Mouse (Mus musculus) left cerebral cortex, adult 2 months (tissue): ENCODE measurements around the gene Borcs6. TPM values are rescaled to one million over a fixed set of nuclear protein-coding genes. Genes with fewer than 3 reads are reported as not detected.

ENCODE experiments used
- DNase-seq, 2 experiments: peaks; one replicate each; pipeline ENCODE4 v3.0.0; 2021 to 2022; ENCODE audit warnings: low spot score in 2 of 2, mixed read lengths in 1 of 2; ENCODE audit errors: extremely low spot score in 1 of 2
- H3K27ac ChIP-seq: fragments of 200-600 bp; 2 replicates; pipeline ENCODE4 v1.8.1; 2022
- H3K4me3 ChIP-seq: fragments of 200-600 bp; 2 replicates; pipeline ENCODE4 v1.8.1; 2022
- CTCF ChIP-seq: fragments of 200-600 bp; IDR thresholded peaks from 2 replicates; pipeline ENCODE4 v1.8.1; 2022; ENCODE audit warnings: antibody characterized with exemption, mild to moderate bottlenecking, moderate library complexity
- intact Hi-C: fragments of 180-260 bp; cut with DNase I; formaldehyde crosslinking; loops from one replicate; pipeline ENCODE4 v1.15.1; 2025
- total RNA-seq, 2 experiments: library from RNA; stranded (reverse); gene quantifications; 2 replicates each; pipeline ENCODE4 v1.2.3; 2021

Borcs6 gene
- total RNA-seq, 2 experiments from 2014 or later: 31.1 to 33.8 TPM

- intact Hi-C loops: no loop called here
- Histone ChIP-seq H3K4me3 (no peak overlapping the region; the same call in 1 of the 2 replicates), H3K27ac (peak overlapping the region; percentile 90)
- TF ChIP-seq CTCF: no peak
- no peak for DNase-seq
Observed at GRCm38 (mm10) chr11:69035411-69035810, 24.1 kb upstream of the Borcs6 start.

DNA sequence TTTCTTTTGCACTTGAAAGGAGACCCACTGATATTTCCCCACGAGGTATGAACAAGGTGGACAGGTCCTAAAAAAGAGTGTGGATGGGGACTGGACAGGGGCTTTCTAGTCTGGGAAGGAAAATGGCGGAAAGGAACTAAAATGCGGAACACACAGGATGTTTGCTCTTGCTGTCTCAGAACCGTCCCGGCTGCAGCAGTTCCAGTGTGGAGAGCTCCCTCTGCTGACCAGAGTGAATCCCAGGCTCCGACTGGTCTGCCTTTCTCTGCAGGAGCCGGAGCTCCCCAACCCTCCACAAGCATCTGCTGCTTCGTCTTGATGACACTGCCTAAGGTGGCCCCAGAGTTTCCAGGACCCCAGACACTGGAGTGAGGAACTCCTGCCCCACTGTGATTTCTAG, 23.7 kb upstream of the Borcs6 start:
- H3K4me3 ChIP-seq: peak overlapping the region; percentile 84
- DNase-seq: peak; percentile 88
- H3K27ac ChIP-seq: peak overlapping the region; percentile 90
- intact Hi-C loops: loop anchor here (2.0 kb wide), 2 partner anchors 19 to 131 kb away; no protein-coding TSS in a partner anchor
- TF ChIP-seq CTCF: peak; percentile 93

GRCm38 (mm10) chr11:69036486-69037230, 22.9 kb upstream of the Borcs6 start:
- peak; percentile 88 to 94 for DNase-seq
- no peak for TF ChIP-seq CTCF
- intact Hi-C loops: loop anchor here (2.0 kb wide), 2 partner anchors 20 to 132 kb away; no protein-coding TSS in a partner anchor
- peak overlapping the region; percentile 90 for H3K27ac ChIP-seq
- H3K4me3 ChIP-seq: peak overlapping the region; percentile 84

DNA sequence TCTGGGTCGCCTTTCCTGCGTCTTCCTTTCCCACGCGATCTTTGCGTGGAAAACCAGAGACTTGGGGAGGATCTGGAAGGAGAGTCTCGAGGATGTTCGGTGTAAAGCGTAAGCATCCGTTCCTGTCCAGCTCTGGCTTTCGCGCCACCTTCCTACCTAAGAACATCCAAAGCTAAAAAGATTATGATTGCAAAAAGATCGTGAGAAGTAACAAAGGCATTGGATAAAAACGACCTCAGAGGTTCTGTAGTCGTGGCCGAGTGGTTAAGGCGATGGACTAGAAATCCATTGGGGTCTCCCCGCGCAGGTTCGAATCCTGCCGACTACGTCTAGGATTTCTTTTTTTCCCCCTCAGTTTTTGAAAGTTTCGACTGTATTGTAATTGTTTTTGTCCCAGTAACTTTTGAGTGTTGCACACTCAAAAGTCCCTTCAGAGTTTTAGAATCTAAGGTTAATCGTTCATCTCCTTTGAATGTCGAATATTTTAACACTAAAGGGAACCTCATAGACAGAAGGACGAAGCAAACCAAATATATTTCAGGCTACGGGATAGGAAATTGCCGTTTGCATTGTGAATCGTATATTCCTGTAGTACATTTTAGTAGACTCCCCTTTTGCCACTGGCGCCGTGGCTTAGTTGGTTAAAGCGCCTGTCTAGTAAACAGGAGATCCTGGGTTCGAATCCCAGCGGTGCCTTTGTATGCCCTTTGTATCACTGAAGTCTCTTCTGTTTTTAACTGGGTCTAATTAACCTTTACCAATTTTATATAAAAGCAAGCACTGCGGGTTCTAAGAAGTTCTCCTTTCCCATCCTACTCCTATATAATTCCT, 22.1 kb upstream of the Borcs6 start:
- peak; percentile 88 to 90 for DNase-seq
- intact Hi-C loops: loop anchor here (2.0 kb wide), 2 partner anchors 21 to 133 kb away; no protein-coding TSS in a partner anchor
- peak overlapping the region; percentile 90 for H3K27ac ChIP-seq
- H3K4me3 ChIP-seq: peak overlapping the region; percentile 84
- TF ChIP-seq CTCF: no peak

- TF ChIP-seq CTCF: no peak
- no peak overlapping the region; the same call in 1 of the 2 replicates for H3K27ac ChIP-seq
- no peak overlapping the region for H3K4me3 ChIP-seq
- intact Hi-C loops: no loop called here
- DNase-seq: no peak
Observed at GRCm38 (mm10) chr11:69038173-69038572, 21.3 kb upstream of the Borcs6 start.

GRCm38 (mm10) chr11:69045531-69046394, 13.8 kb upstream of the Borcs6 start, which contains the start of gene Aurkb:
Gene Aurkb, plus strand, starts transcription at chr11:69045647.
- Histone ChIP-seq H3K4me3 (peak within 1 kb of the TSS; percentile 59), H3K27ac (no peak within 1 kb of the TSS)
- peak; percentile 63 to 71 for DNase-seq
- peak; percentile 24; the same call in 1 of the 2 replicates for TF ChIP-seq CTCF
- intact Hi-C loops: no loop called here

- TF ChIP-seq CTCF: no peak
- Histone ChIP-seq H3K4me3 (peak overlapping the region; percentile 59), H3K27ac (no peak overlapping the region)
- intact Hi-C loops: no loop called here
- no peak for DNase-seq
Observed at GRCm38 (mm10) chr11:69046395-69046774, 13.1 kb upstream of the Borcs6 start.

- no peak overlapping the region for H3K27ac ChIP-seq
- TF ChIP-seq CTCF: no peak
- DNase-seq: no peak
- intact Hi-C loops: no loop called here
- no peak overlapping the region for H3K4me3 ChIP-seq
Observed at GRCm38 (mm10) chr11:69047592-69047991, 11.9 kb upstream of the Borcs6 start.

- Histone ChIP-seq H3K27ac (no peak overlapping the region), H3K4me3 (no peak overlapping the region)
- TF ChIP-seq CTCF: no peak
- DNase-seq: no peak
- intact Hi-C loops: no loop called here
Observed at GRCm38 (mm10) chr11:69048151-69048550, 11.4 kb upstream of the Borcs6 start.

GRCm38 (mm10) chr11:69050748-69051147, 8.8 kb upstream of the Borcs6 start:
- intact Hi-C loops: no loop called here
- DNase-seq: no peak
- no peak for TF ChIP-seq CTCF
- Histone ChIP-seq H3K27ac (no peak overlapping the region), H3K4me3 (no peak overlapping the region)

DNA sequence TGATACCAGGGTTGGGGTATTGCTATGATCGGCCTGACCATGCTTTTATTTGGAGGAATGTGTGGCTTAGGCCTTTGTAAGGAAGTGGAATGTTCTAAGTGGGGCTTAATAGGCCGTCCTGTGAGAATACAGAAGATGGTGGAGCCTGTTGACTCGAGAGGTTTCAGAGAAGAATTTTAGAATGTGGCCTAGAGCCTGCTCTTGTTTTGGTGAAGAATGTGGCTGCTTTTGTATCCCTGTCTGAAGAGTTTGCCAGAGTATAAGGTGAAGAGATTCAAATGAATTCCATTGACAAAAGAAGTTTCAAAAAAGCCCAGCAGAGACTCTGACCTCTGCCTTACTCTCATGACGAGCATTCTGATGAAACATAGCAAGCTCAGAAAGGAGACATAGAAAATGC, 7.7 kb upstream of the Borcs6 start:
- TF ChIP-seq CTCF: no peak
- intact Hi-C loops: no loop called here
- no peak for DNase-seq
- no peak overlapping the region for H3K27ac ChIP-seq
- no peak overlapping the region for H3K4me3 ChIP-seq
